Mouse (Mus musculus): Measurements from ENCODE around the gene Snn. TPM values are rescaled to one million over a fixed set of nuclear protein-coding genes. Genes with fewer than 3 reads are reported as not detected.

The Snn gene
- polyA plus RNA-seq, 1 experiment from 2014 or later: 44.7 TPM

- H3K4me3 ChIP-seq (ENCODE audit: low read depth, low read length): no peak overlapping the region
- no peaks in the 10 kb centered on the region for H3K9me3 ChIP-seq (replicated peaks; ENCODE audit: control insufficient read depth, low read length)
- H3K27me3 ChIP-seq (ENCODE audit: control insufficient read depth, insufficient read depth, low read length): no peaks in the 10 kb centered on the region
- H3K4me1 ChIP-seq (ENCODE audit: control insufficient read depth, insufficient read depth, low read length): no peaks in the 10 kb centered on the region
- H3K36me3 ChIP-seq (ENCODE audit: control insufficient read depth, insufficient read depth, low read length): no peaks in the 10 kb centered on the region
- no peak overlapping the region for H3K27ac ChIP-seq (ENCODE audit: low read depth, low read length)
- H3K4me2 ChIP-seq: no peak overlapping the region
- no peak overlapping the region for H3K9ac ChIP-seq (ENCODE audit: low read depth, low read length)
- 80% methylated on average over 1 of the region's 1 CpGs for WGBS (ENCODE audit: insufficient replicate concordance)
- no peak for ATAC-seq (replicated peaks; ENCODE audit: insufficient number of reproducible peaks, low FRiP score, low TSS enrichment)
These were observed 44.2 kb downstream of the Snn start for GRCm38 (mm10) chr16:11104905-11105304.

DNA sequence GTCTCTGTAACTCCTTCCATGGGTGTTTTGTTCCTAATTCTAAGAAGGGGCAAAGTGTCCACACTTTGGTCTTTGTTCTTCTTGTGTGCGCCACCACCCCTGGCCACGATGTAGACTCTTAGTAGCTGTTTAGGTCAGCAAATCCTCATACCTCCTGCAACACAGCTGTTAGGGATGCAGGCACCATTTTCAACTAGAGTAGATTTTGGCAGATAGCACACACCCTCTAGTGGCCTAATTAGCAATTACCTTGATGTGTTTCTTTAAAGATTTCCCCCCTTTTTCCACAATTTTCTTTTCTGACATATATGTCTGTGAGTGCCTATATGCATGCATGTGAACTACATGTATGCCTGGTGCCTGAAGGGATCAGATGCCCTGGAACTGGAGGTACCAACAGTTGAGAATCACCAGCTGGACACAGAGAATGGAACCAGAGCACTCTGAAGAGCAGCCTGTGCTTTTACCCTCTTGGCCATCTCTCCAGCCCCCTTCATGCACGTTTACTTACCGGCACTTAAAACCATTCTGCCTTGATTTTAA, 48.5 kb downstream of the Snn start:
- ATAC-seq (replicated peaks; ENCODE audit: insufficient number of reproducible peaks, low FRiP score, low TSS enrichment): no peak
- Histone ChIP-seq H3K27me3 (ENCODE audit: control insufficient read depth, insufficient read depth, low read length) (no peaks in the 10 kb centered on the region), H3K4me3 (ENCODE audit: low read depth, low read length) (no peak overlapping the region), H3K36me3 (ENCODE audit: control insufficient read depth, insufficient read depth, low read length) (no peaks in the 10 kb centered on the region), H3K4me1 (ENCODE audit: control insufficient read depth, insufficient read depth, low read length) (no peaks in the 10 kb centered on the region), H3K9ac (ENCODE audit: low read depth, low read length) (no peak overlapping the region), H3K27ac (ENCODE audit: low read depth, low read length) (no peak overlapping the region), H3K4me2 (no peak overlapping the region), H3K9me3 (replicated peaks; ENCODE audit: control insufficient read depth, low read length) (no peaks in the 10 kb centered on the region)
- 76% methylated on average over 4 of the region's 4 CpGs for WGBS (ENCODE audit: insufficient replicate concordance)

DNA sequence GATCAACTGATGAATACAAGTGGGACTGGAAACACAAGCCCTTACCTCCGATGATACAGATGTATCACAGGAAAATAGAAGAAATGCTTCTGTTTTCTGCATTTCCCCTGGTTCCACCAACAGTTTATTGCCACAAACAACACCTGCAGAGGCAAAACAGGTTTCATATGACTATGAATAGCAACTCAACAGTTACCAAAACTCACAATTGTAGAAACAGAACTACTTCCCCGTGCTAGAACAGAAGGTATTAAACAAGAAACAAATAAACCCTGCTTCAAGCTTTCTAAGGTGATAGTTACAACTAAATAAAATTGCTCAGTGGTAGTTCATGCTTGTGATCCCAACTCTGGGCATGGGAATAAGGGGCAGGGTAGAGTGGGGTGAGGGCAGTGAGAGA, 61.9 kb downstream of the Snn start:
- Histone ChIP-seq H3K27ac (ENCODE audit: low read depth, low read length) (no peak overlapping the region), H3K27me3 (ENCODE audit: control insufficient read depth, insufficient read depth, low read length) (no peaks in the 10 kb centered on the region), H3K4me2 (no peak overlapping the region), H3K4me3 (ENCODE audit: low read depth, low read length) (no peak overlapping the region), H3K9ac (ENCODE audit: low read depth, low read length) (no peak overlapping the region), H3K36me3 (ENCODE audit: control insufficient read depth, insufficient read depth, low read length) (peaks cover 14% of the 10 kb centered on the region), H3K9me3 (replicated peaks; ENCODE audit: control insufficient read depth, low read length) (no peaks in the 10 kb centered on the region), H3K4me1 (ENCODE audit: control insufficient read depth, insufficient read depth, low read length) (no peaks in the 10 kb centered on the region)
- ATAC-seq (replicated peaks; ENCODE audit: insufficient number of reproducible peaks, low FRiP score, low TSS enrichment): no peak
- WGBS (ENCODE audit: insufficient replicate concordance): 88% methylated on average over 2 of the region's 2 CpGs

GRCm38 (mm10) chr16:11124110-11124509, 63.4 kb downstream of the Snn start:
- Histone ChIP-seq H3K4me2 (no peak overlapping the region), H3K27ac (ENCODE audit: low read depth, low read length) (no peak overlapping the region)
- 96% methylated on average over 1 of the region's 1 CpGs for WGBS (ENCODE audit: insufficient replicate concordance)

More at GRCm38 (mm10) chr16:11124110-11124509, 63.4 kb downstream of the Snn start:
- Histone ChIP-seq H3K4me3 (ENCODE audit: low read depth, low read length) (no peak overlapping the region), H3K9me3 (replicated peaks; ENCODE audit: control insufficient read depth, low read length) (no peaks in the 10 kb centered on the region), H3K9ac (ENCODE audit: low read depth, low read length) (no peak overlapping the region), H3K4me1 (ENCODE audit: control insufficient read depth, insufficient read depth, low read length) (no peaks in the 10 kb centered on the region), H3K36me3 (ENCODE audit: control insufficient read depth, insufficient read depth, low read length) (peaks cover 13% of the 10 kb centered on the region), H3K27me3 (ENCODE audit: control insufficient read depth, insufficient read depth, low read length) (no peaks in the 10 kb centered on the region)
- ATAC-seq (replicated peaks; ENCODE audit: insufficient number of reproducible peaks, low FRiP score, low TSS enrichment): no peak

Other genes with a start within 250 kb of the Snn start
- gene Gm11172, start 248.0 kb upstream of the Snn start, polyA plus RNA-seq (2014; fragmentation: Nextera tagmentation; extraction: Ambion mirVana): not detected in 2 replicates
- gene Rmi2, start 225.9 kb upstream of the Snn start, polyA plus RNA-seq (2014; fragmentation: Nextera tagmentation; extraction: Ambion mirVana): 2.7 and 2.9 TPM in 2 replicates
- 61.6 and 63.8 TPM in 2 replicates for gene Litaf, start 5.2 kb downstream of the Snn start, polyA plus RNA-seq (2014; fragmentation: Nextera tagmentation; extraction: Ambion mirVana)
- 33.5 and 34.7 TPM in 2 replicates for gene Txndc11, start 73.7 kb downstream of the Snn start, polyA plus RNA-seq (2014; fragmentation: Nextera tagmentation; extraction: Ambion mirVana)
- 85.3 and 85.8 TPM in 2 replicates for gene Zc3h7a, start 115.4 kb downstream of the Snn start, polyA plus RNA-seq (2014; fragmentation: Nextera tagmentation; extraction: Ambion mirVana)
- gene Rsl1d1, start 142.4 kb downstream of the Snn start, polyA plus RNA-seq (2014; fragmentation: Nextera tagmentation; extraction: Ambion mirVana): 161 and 167 TPM in 2 replicates
- gene Gspt1, start 193.4 kb downstream of the Snn start, polyA plus RNA-seq (2014; fragmentation: Nextera tagmentation; extraction: Ambion mirVana): 67.7 and 70.0 TPM in 2 replicates

Measured in heart, embryonic 11.5 days (tissue).